Mouse (Mus musculus) liver, embryonic 14.5 days (tissue): Measurements from ENCODE around the gene Itgb6.

Experiments
- CTCF ChIP-seq: IDR thresholded peaks from 2 replicates; pipeline ENCODE4 v1.5.1; 2016; ENCODE audit warnings: antibody characterized with exemption, low read depth, control low read depth
- EP300 ChIP-seq: IDR thresholded peaks from 2 replicates; pipeline ENCODE4 v1.6.1; 2016; ENCODE audit warnings: antibody characterized with exemption, low read depth

GRCm38 (mm10) chr2:60724660-60725059, 2.2 kb upstream of the Itgb6 start:
- TF ChIP-seq CTCF (no peak), EP300 (no peak)
